Mouse (Mus musculus) neural tube, embryonic 14.5 days (tissue): ENCODE measurements around the gene Ttll4. TPM values are rescaled to one million over a fixed set of nuclear protein-coding genes. Genes with fewer than 3 reads are reported as not detected.
A peak's percentile ranks its signal among the peaks of the same experiment; 100 is the strongest.

Experiments
- ATAC-seq: fragments of 200-750 bp; cut with Nextera tagmentation; 2 replicates; pipeline ENCODE4 v1.8.0; 2017; ENCODE audit warnings: low read depth, mild to moderate bottlenecking, moderate TSS enrichment, moderate library complexity
- H3K27ac ChIP-seq: fragments of 300-500 bp; sonication (generic); 2 replicates; pipeline ENCODE4 v1.5.1; 2014; ENCODE audit warnings: low read depth, mild to moderate bottlenecking, control low read depth, low read length, moderate library complexity, mixed read lengths
- H3K27me3 ChIP-seq: fragments of 300-500 bp; sonication (generic); 2 replicates; pipeline ENCODE4 v1.6.1; 2014; ENCODE audit warnings: low read length; ENCODE audit not compliant: control insufficient read depth, insufficient read depth
- H3K36me3 ChIP-seq: fragments of 300-500 bp; sonication (generic); 2 replicates; pipeline ENCODE4 v1.6.1; 2014; ENCODE audit warnings: low read length, mixed read lengths; ENCODE audit not compliant: control insufficient read depth, insufficient read depth
- H3K4me1 ChIP-seq: fragments of 300-500 bp; sonication (generic); 2 replicates; pipeline ENCODE4 v1.6.1; 2014; ENCODE audit warnings: low read length; ENCODE audit not compliant: control insufficient read depth, insufficient read depth
- H3K4me2 ChIP-seq: fragments of 300-500 bp; sonication (generic); 2 replicates; pipeline ENCODE4 v1.6.1; 2014; ENCODE audit warnings: mild to moderate bottlenecking, low read depth, low read length, control low read depth
- H3K4me3 ChIP-seq: fragments of 300-500 bp; sonication (generic); 2 replicates; pipeline ENCODE4 v1.5.1; 2014; ENCODE audit warnings: low read depth, low read length, control low read depth, mixed read lengths
- H3K9ac ChIP-seq: fragments of 300-500 bp; sonication (generic); replicated peaks from 2 replicates; pipeline ENCODE4 v1.6.1; 2014; ENCODE audit warnings: low read depth, mild to moderate bottlenecking, control low read depth, low read length, mixed read lengths
- H3K9me3 ChIP-seq: fragments of 300-500 bp; sonication (generic); 2 replicates; pipeline ENCODE4 v1.6.1; 2016; ENCODE audit warnings: low read length; ENCODE audit not compliant: control insufficient read depth
- WGBS: fragments of 180-500 bp; shearing (Covaris S2); extraction: QIAGEN DNeasy Blood & Tissue Kit; methylation state at CpG from one replicate; pipeline ENCODE4 v1.1.7; 2014; 5-methylcytosine and 5-hydroxymethylcytosine counted together
- polyA plus RNA-seq: library from polyadenylated mRNA; unstranded; fragments of >200 nt; fragmentation: Nextera tagmentation; extraction: Ambion mirVana; gene quantifications from 2 replicates; pipeline ENCODE4 v1.2.1, GENCODE M21; 2014

Ttll4 gene
- polyA plus RNA-seq, 1 experiment from 2014 or later, result 11.6 TPM

- no peaks in the 10 kb centered on the region for H3K27me3 ChIP-seq
- H3K9ac ChIP-seq, result no peak overlapping the region
- H3K4me3 ChIP-seq, result no peak overlapping the region
- 94% methylated on average over 1 of the region's 1 CpGs for WGBS
- ATAC-seq, result no peak
- H3K27ac ChIP-seq, result no peak overlapping the region
- no peaks in the 10 kb centered on the region for H3K4me1 ChIP-seq
- H3K36me3 ChIP-seq, result peaks cover 44% of the 10 kb centered on the region
- H3K4me2 ChIP-seq, result no peak overlapping the region
- no peaks in the 10 kb centered on the region for H3K9me3 ChIP-seq
These were observed 37.2 kb downstream of the Ttll4 start for GRCm38 (mm10) chr1:74698791-74699190.

GRCm38 (mm10) chr1:74702142-74702553 lies 40.6 kb downstream of the Ttll4 start:
- H3K36me3 ChIP-seq, result peaks cover 29% of the 10 kb centered on the region
- no peak overlapping the region for H3K4me3 ChIP-seq
- H3K27me3 ChIP-seq, result no peaks in the 10 kb centered on the region
- H3K9ac ChIP-seq, result no peak overlapping the region
- H3K4me1 ChIP-seq, result no peaks in the 10 kb centered on the region
- no peak overlapping the region for H3K27ac ChIP-seq
- ATAC-seq, result no peak
- H3K4me2 ChIP-seq, result no peak overlapping the region
- WGBS, result 87% methylated on average over 6 of the region's 6 CpGs
- no peaks in the 10 kb centered on the region for H3K9me3 ChIP-seq

GRCm38 (mm10) chr1:74704156-74704555 lies 42.6 kb downstream of the Ttll4 start:
- Histone ChIP-seq H3K27ac (no peak overlapping the region), H3K9me3 (no peaks in the 10 kb centered on the region), H3K4me1 (no peaks in the 10 kb centered on the region), H3K4me3 (no peak overlapping the region), H3K36me3 (peaks cover 10% of the 10 kb centered on the region; the same call in 1 of the 2 replicates), H3K4me2 (no peak overlapping the region), H3K9ac (no peak overlapping the region), H3K27me3 (no peaks in the 10 kb centered on the region)
- WGBS, result 77% methylated on average over 3 of the region's 3 CpGs
- ATAC-seq, result no peak

- ATAC-seq, result no peak
- Histone ChIP-seq H3K9me3 (no peaks in the 10 kb centered on the region), H3K9ac (no peak overlapping the region), H3K4me3 (no peak overlapping the region), H3K4me1 (no peaks in the 10 kb centered on the region), H3K27ac (no peak overlapping the region), H3K36me3 (peaks cover 2% of the 10 kb centered on the region; the same call in 1 of the 2 replicates), H3K4me2 (no peak overlapping the region), H3K27me3 (no peaks in the 10 kb centered on the region)
- WGBS, result 59% methylated on average over 5 of the region's 5 CpGs
These were observed 43.5 kb downstream of the Ttll4 start for GRCm38 (mm10) chr1:74705016-74705415.

- Histone ChIP-seq H3K4me2 (no peak overlapping the region), H3K9me3 (no peaks in the 10 kb centered on the region), H3K36me3 (no peaks in the 10 kb centered on the region), H3K4me3 (no peak overlapping the region), H3K9ac (no peak overlapping the region), H3K27ac (no peak overlapping the region), H3K4me1 (peaks cover 7% of the 10 kb centered on the region; the same call in 1 of the 2 replicates), H3K27me3 (no peaks in the 10 kb centered on the region)
- no peak for ATAC-seq
- 45% methylated on average over 6 of the region's 6 CpGs for WGBS
These were observed 48.0 kb downstream of the Ttll4 start for GRCm38 (mm10) chr1:74709566-74709965.

- Histone ChIP-seq H3K36me3 (no peaks in the 10 kb centered on the region), H3K27ac (no peak overlapping the region), H3K4me3 (no peak overlapping the region), H3K27me3 (no peaks in the 10 kb centered on the region), H3K9ac (no peak overlapping the region), H3K4me1 (peaks cover 7% of the 10 kb centered on the region; the same call in 1 of the 2 replicates), H3K9me3 (no peaks in the 10 kb centered on the region), H3K4me2 (no peak overlapping the region)
- no peak for ATAC-seq
- WGBS, result 77% methylated on average over 4 of the region's 4 CpGs
These were observed 50.5 kb downstream of the Ttll4 start for GRCm38 (mm10) chr1:74712046-74712445.

- Histone ChIP-seq H3K4me2 (peak overlapping the region; percentile 75), H3K27ac (no peak overlapping the region), H3K4me3 (peak overlapping the region; percentile 35; the same call in 1 of the 2 replicates), H3K27me3 (no peaks in the 10 kb centered on the region), H3K4me1 (peaks cover 7% of the 10 kb centered on the region; the same call in 1 of the 2 replicates), H3K9me3 (no peaks in the 10 kb centered on the region), H3K36me3 (no peaks in the 10 kb centered on the region), H3K9ac (no peak overlapping the region)
- no peak for ATAC-seq
- 40% methylated on average over 5 of the region's 5 CpGs for WGBS
These were observed 51.0 kb downstream of the Ttll4 start for GRCm38 (mm10) chr1:74712461-74713098.

GRCm38 (mm10) chr1:74713099-74713858 lies 51.7 kb downstream of the Ttll4 start, which contains the start of gene Cyp27a1:
Gene Cyp27a1, plus strand, starts transcription at chr1:74713574.
- H3K9ac ChIP-seq, result peak within 1 kb of the TSS; percentile 49
- no peaks in the 10 kb centered on the region for H3K36me3 ChIP-seq
- ATAC-seq, result no peak
- H3K9me3 ChIP-seq, result no peaks in the 10 kb centered on the region
- peak within 1 kb of the TSS; percentile 75 for H3K4me2 ChIP-seq
- H3K27me3 ChIP-seq, result no peaks in the 10 kb centered on the region
- WGBS, result 2% methylated on average over 35 of the region's 35 CpGs
- no peak within 1 kb of the TSS for H3K27ac ChIP-seq
- H3K4me1 ChIP-seq, result peaks cover 7% of the 10 kb centered on the region; the same call in 1 of the 2 replicates
- H3K4me3 ChIP-seq, result peak within 1 kb of the TSS; percentile 35
